Mouse (Mus musculus): ENCODE measurements around the gene Pxmp4. TPM values are rescaled to one million over a fixed set of nuclear protein-coding genes. Genes with fewer than 3 reads are reported as not detected.

The Pxmp4 gene
- total RNA-seq, 1 experiment from 2014 or later, result 44.4 TPM

- peak; percentile 95 for DNase-seq
Measured at GRCm38 (mm10) chr2:154613118-154614115, 9.9 kb upstream of the Pxmp4 start, which contains the start of the genes Zfp341 and 4930519P11Rik. TSS of gene Zfp341 (plus strand) at chr2:154613297. TSS of gene 4930519P11Rik (minus strand) at chr2:154613437.

- no peak for DNase-seq
Measured at GRCm38 (mm10) chr2:154609050-154609767, 5.7 kb upstream of the Pxmp4 start.

GRCm38 (mm10) chr2:154606965-154607364 lies 3.5 kb upstream of the Pxmp4 start:
- DNase-seq, result no peak

- DNase-seq, result no peak
Measured at GRCm38 (mm10) chr2:154604156-154604555, 648 bp upstream of the Pxmp4 start.

GRCm38 (mm10) chr2:154603007-154603637 lies 386 bp downstream of the Pxmp4 start:
- DNase-seq, result no peak

- no peak for DNase-seq
Measured at GRCm38 (mm10) chr2:154601324-154601723, 2.2 kb downstream of the Pxmp4 start.

- no peak for DNase-seq
Measured at GRCm38 (mm10) chr2:154600586-154600985, 2.9 kb downstream of the Pxmp4 start.

GRCm38 (mm10) chr2:154597399-154597798 lies 6.1 kb downstream of the Pxmp4 start:
- no peak for DNase-seq

GRCm38 (mm10) chr2:154595775-154596174 lies 7.7 kb downstream of the Pxmp4 start:
- peak; percentile 61 for DNase-seq

- peak; percentile 56 for DNase-seq
Measured at GRCm38 (mm10) chr2:154593025-154593424, 10.5 kb downstream of the Pxmp4 start.

- no peak for DNase-seq
Measured at GRCm38 (mm10) chr2:154591239-154591638, 12.3 kb downstream of the Pxmp4 start.

GRCm38 (mm10) chr2:154589051-154589450 lies 14.5 kb downstream of the Pxmp4 start:
- DNase-seq, result no peak

GRCm38 (mm10) chr2:154586405-154586804 lies 17.1 kb downstream of the Pxmp4 start:
- peak; percentile 65 for DNase-seq

GRCm38 (mm10) chr2:154584931-154585601 lies 18.4 kb downstream of the Pxmp4 start:
- no peak for DNase-seq

GRCm38 (mm10) chr2:154583906-154584872 lies 19.3 kb downstream of the Pxmp4 start:
- DNase-seq, result no peak

- no peak for DNase-seq
Measured at GRCm38 (mm10) chr2:154581421-154581820, 22.1 kb downstream of the Pxmp4 start.

GRCm38 (mm10) chr2:154580586-154580985 lies 22.9 kb downstream of the Pxmp4 start:
- peak; percentile 60 for DNase-seq

- DNase-seq, result no peak
Measured at GRCm38 (mm10) chr2:154577744-154578067, 25.8 kb downstream of the Pxmp4 start.

- peak; percentile 40 for DNase-seq
Measured at GRCm38 (mm10) chr2:154576876-154577743, 26.4 kb downstream of the Pxmp4 start.

- no peak for DNase-seq
Measured at GRCm38 (mm10) chr2:154574271-154574670, 29.2 kb downstream of the Pxmp4 start.
